Mouse (Mus musculus) heart, adult 18-20 months (tissue): ENCODE measurements around the gene Rasd1. TPM values are rescaled to one million over a fixed set of nuclear protein-coding genes. Genes with fewer than 3 reads are reported as not detected.
"Not testable (repeated sequence)": the region's sequence is repeated elsewhere in the genome, so short reads cannot be mapped to it uniquely, and the experiment has no call there.

Experiments used
- DNase-seq, 2 experiments: peaks; one replicate each; pipeline ENCODE4 v3.0.0; 2021 to 2022; ENCODE audit warnings: mixed read lengths in 1 of 2
- total RNA-seq, 2 experiments: library from RNA; stranded (reverse); gene quantifications; 2 replicates each; pipeline ENCODE4 v1.2.3; 2021

Gene Rasd1
- total RNA-seq, 2 experiments from 2014 or later: 4.5 to 10.9 TPM

DNA sequence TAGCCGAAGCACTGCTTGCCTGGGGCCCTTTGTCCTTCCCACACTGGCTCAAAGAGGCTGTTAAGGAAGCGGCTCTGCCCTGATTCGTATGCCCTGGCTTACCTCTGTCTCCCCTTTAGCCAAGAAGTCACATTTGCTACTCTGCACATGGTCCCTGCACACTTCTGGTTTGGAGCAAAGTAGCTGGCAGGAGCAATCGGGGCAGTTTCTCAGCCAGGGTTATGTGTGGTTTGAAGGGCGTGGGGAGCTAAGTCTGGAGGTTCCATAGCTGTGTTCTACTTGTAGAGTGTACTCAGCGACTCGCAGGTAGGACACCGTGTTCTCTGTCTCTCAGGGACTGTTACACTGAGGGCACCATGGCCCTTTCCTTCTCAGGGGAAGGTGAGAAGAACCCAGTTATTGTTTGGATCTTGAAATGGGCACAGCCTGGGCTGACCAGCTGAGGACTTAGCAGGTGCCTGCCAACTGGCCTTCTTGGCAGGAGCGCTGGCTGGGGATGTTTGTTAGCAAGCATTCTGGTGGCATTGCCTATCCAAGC is 3.3 kb downstream of the Rasd1 start:
- DNase-seq: peak; percentile 37 to 48

DNA sequence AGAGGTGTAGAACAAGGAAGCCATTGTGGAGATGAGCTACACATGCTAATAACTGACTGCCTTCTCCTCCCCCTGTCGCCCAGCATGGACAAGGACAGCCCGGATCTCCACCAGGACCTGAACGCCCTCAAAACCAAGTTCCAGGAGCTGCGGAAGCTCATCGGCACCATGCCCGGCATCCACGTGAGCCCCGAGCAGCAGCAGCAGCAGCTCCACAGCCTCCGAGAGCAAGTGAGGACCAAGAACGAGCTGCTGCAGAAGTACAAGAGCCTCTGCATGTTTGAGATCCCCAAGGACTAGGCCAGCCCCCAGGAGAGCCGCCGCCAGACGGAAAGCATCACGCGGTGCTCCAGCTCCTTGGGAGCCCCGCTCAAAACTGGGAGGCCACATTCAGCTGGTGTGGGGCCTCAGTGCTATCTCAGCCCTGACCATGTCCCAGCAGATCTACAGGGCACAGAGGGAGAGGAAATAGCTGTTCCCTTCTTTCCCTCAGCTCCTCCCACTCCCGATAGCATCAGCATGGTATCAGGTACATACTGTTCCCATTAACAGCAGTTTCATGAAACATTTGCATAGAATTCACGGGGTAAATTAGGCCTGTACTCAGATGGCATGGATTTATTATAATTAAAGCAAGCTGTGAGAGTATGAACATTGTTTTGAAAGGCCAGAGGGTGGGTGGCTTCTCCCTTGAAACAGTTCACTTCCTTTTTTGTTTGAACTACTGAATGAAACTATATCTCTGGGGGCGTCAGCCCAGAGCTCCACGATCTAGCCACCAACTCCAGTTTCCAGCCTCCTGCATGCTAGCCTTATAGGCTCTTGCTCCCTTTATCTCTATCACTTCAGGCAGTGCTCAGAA is 4.0 kb downstream of the Rasd1 start:
- peak; percentile 36 to 37 for DNase-seq

DNA sequence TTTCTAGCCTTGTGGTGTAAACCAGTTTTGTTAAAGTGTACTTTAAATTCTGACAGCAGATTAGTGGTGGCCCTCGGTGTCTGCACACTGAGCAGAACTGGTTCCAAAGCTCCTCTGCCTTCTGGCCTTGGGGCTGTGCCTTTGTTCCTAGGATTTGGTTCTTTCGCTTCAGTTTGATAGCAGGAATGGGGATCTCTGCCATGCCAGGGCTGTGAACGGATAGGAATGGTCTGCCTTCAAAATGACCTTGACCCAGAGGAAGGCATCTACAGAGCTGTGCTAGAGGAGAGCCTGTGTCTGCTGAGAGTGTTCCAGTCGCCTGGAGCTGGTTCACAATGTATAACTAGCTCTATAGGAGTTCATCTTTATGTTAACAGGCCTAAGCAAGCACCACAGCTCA is 5.3 kb downstream of the Rasd1 start:
- DNase-seq: no peak

DNA sequence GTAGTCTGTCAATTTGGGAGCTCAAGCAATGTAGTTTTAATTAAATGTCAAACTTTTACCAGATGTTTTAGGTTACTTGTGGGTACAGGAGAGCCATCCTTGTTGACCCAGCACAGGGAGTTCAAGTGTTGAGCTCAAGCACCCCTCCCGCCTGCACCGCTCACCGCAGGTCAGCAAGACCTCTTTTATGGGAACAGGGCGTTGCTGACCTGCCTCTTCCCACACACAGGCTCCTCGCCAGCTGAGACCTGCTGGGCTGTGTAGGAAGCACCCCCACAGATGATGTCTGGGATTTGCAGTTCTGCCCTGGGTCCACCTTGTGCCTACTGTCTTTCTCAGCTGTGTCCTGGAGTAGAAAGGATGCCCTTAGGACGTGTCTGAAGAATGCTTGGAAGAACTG is 8.0 kb downstream of the Rasd1 start:
- no peak for DNase-seq

DNA sequence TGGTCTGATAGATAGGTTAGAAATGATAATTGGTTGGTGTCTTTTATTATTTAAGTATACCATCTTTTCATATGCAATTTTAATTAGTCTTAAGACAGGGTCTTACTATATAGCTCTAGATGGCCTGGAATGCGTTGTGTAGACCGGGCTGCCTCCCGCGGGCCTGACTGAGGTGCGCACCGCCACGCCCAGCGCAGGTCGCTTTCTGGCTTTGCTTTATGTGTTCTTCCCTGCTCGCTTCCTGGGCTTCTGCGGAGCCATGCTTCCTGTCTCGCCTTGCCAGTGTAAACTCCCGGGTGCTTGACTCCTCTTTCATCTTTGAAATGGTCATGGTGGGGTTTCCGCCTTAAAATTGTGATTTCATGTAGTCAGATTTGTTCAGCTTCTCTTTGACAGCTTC is 11.9 kb downstream of the Rasd1 start:
- no peak for DNase-seq

DNA sequence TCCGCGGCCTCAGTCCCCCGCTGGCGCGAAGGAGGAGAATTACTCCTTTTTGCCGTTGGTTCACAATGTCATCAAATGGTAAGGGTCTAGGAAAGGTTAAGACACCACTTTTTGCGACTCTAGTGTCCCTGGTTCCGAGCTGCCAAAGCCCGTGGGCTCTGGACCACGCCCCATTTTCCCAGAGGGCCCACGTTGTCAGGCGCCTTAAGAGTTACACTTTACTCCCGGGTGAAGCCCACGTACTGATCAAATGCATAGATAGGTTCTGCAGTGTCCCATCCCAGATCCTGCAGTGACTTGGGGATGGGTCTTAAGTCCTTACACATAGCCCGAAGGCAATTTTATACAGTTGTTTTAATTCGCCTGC is 16.4 kb downstream of the Rasd1 start:
- DNase-seq: no peak

DNA sequence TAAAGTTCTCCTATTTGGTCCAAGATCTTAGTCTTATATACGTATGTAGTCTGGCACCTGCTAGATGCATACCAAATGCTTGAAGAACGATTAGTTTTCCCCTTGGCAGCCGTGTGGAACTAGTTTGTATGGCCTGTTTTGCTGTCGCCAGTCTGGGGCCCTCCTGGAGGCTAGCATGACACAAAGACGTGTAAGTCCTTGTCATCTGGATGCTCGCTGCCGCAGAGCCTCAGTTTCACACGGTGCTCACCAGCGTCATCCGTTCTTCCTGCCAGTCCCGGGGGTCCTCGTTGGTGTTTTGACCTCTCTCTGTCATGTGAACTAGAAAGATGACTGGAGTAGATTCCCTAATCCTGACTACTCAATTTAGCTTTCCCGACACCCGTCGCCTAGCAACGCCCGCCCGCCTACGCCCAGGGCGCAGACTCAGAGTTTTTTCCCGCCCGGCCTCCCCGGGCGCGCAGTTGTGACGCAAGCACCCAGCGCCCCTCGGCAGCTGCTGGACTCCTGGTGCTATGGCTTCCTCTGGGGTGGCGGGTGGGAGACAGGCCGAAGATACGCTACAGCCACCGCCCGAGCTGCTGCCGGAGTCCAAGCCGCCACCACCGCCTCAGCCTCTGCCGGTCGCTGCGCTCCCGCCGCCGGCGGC is 16.9 kb downstream of the Rasd1 start, which contains the start of gene Med9:
Gene Med9, plus strand, starts transcription at position 455 of the 649 bp plus-strand sequence.
- peak; percentile 96 to 97 for DNase-seq

DNA sequence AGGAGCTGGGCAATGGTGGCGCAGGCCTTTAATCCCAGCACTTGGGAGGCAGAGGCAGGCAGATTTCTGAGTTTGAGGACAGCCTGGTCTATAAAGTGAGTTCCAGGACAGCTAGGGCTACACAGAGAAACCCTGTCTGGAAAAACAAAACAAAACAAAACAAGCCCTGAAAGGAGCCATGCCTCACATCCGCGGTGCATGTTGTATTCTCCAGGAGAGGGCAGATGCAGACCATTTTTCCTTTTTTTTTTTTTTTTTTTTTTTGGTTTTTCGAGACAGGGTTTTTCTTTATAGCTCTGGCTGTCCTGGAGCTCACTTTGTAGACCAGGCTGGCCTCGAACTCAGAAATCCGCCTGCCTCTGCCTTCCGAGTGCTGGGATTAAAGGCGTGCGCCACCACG is 19.9 kb downstream of the Rasd1 start:
- not testable (repeated sequence) for DNase-seq

DNA sequence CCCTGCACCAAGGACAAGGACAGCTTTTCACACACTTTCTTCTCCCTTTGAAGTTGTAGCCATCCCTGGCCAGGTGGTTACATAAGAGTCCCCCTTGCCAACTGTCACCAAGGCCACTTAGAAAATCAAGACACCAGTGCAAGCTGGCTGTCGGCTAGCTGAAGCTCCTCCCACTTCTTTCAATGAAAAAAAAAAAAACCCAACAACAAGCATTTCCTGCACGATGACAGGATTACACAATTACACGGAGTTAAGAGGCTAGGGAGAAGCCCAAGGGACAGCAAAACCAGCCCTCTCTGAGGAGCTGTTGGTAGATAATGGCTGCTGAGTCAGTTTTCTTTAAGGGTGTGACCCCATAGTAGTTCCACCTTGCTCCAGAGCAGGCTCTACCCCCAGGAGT is 23.4 kb downstream of the Rasd1 start:
- no peak for DNase-seq

DNA sequence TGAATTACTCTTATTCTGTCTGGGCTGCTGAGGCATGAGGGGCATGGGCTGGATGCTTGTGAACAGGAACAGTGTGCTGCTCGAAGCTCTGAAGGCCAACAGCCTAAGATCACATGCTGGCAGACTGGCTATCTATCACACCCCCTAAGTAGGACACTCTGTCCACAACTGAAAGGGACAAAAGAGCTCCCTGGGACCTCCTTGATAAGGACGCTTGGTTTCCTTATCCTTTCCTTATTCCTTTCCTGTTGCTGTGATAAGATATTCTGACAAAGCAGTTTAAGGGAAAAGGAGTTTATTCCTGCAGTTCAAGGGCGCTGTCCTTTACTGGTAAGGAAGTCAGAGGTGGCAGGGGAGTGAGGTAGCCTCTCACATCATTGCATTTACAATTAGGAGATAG is 24.1 kb downstream of the Rasd1 start:
- no peak for DNase-seq

DNA sequence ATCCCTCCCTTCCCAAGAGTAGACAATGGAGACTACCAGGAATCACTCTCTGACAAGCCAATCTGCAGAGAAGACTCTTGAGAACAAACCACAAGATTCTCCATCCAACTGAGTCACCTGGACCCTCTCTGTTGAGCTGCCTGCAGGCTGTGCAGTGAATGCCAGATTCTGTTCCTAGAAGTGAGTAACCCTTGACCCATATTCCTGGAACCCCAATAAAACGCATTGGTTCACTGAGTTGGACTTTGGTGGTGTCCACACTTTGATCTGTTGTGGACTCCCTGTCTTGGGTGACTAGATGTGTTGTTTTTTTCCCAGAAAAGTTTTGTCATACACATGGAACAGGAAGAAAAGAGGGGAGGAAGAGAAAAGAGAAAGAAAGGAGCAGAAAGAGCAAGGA is 24.9 kb downstream of the Rasd1 start:
- DNase-seq: no peak

DNA sequence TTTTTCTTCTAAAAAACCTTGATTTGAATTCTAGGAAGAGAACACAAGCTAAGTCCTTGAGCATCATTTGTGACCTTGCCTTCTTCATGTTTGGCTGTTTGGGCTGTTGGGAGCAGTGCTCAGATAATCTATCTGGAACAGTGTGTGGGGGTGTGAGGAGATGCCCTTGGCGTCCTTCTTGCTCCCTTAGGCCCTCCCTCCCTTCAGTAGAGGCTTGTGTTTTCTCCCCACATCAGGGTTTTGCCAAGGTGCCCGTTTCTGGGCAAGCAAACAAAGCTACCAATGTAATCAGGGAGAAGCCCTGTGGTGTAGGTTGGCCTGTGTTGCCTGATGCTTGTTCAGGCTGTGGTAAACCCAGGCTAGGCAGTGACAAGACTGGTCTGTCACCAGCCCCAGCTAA is 27.1 kb downstream of the Rasd1 start:
- no peak for DNase-seq

DNA sequence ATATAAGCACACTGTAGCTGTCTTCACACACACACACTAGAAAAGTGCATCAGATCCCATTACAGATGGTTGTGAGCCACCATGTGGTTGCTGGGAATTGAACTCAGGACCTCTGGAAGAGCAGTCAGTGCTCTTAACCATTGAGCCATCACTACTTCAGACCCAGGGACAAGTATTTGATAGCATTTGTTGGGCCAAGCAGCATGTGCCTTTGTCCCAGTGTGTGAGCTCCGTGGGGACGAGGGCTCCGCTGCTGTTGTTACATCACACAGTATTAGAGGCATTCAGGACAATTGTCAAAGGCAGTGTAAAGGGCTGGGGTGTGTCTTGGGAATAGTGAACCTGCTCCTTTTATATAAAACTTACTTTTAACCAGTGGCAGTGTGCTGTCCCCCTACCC is 27.7 kb downstream of the Rasd1 start:
- DNase-seq: no peak

DNA sequence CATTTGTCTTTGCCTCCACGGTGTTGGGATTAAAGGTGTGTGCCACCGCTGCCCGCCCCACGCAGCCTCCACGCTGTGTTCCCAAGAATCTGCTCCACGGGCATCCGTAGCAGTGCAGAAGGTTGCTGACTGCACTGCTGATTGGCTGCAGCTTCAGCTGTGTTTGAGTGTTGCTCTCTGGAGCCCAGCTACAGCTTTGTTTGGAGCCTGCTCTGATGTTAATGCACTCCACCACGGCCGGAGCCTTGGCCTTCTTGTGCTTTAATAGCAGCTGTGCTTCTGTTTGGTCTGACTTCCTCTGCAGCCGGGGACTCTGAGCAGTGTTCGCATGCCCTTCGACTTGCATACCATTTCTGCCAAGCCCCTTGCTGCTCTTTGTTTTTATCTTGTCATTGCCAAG is 30.8 kb downstream of the Rasd1 start:
- DNase-seq: no peak

DNA sequence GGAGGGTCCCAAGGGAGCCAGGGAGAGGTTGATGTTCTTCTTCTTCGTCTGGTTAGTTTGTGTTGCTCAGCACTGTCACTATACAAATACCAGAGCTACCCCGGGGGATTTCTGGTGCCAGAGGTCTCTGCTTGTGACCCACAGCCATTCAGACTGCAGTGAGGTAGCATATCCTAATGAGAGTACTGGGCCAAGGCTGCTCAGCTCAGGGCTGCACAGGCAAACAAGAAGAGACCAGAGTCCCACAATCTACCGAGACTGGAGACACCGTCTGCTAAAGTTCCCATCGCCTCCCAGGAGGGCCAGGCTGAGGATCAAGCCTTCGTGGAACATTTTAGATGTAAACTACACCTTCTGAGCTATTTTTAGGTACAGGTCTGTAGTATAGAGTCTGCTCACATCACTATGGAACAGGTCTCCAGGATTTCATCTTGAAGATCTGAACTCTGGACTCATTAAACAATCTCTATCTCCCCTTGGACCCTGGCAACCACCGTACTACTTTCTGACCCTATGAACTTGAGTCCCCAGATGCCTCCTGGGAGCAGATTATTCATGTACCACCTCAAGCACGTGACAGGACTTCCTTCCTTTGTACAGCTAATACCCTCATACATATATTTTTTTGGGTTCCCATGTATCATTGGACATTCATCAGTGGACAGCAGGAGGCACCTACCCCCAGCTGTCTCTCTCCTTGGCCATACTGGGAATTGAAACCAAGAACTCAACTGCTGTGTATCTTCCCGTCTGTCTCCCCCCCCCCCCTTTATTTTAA is 32.0 kb downstream of the Rasd1 start:
- no peak for DNase-seq

DNA sequence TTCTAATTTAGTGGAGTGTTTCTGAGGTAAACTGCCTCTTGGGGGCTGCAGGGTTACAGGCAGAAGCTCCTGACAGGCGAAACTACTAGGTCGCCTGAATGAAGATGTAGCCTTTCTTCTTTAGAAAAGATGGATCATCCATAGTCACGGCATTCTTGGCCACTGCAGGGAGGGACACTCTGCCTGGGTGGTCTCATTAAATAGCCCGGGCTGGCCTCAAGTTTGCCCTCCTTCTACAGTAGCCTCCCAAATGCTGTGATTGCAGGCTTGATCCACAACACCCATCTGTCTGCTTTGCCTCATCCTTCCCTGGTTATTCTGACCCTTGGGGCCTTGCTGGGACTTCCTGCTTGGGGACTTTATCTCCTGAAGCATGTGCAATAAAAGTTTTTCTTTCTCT is 34.7 kb downstream of the Rasd1 start:
- no peak for DNase-seq

DNA sequence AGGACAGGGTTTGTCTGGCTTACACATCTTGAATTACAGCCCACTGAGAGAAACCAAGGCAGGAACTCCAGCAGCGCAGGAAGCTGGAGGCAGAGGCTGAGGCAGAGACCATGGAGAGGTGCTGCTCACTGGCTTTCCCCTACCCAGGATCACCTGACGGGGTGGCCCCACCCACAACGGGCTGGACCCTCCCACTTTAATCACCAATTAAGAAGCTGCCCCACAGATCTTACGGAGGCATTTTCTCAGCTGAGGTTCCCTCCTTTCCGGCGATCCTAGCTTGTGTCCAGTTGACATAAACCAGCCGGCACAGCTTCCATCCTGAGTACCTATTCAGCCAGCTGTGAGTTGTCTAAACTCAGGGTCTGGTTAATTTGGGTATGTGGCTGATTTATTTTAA is 43.5 kb downstream of the Rasd1 start:
- peak in 1 of 2 experiments; percentile 19 for DNase-seq

DNA sequence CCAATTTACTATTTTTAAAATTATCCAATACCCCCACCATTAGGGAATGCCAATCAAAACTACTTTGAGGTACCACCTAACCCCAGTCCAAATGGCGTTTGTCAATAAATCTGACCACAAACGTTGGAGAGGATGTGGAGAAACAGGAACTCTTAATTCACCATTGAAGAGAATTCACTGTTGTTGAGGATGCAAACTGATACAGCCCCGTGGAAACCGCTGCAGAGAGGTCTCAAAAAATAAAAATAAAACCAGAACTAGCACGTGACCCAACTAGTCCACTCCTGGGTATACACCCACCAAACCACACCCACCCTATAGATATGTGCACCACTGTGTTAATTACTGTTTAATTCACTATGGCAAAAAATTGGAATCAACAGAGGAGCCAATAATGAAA is 44.4 kb downstream of the Rasd1 start:
- DNase-seq: no peak

DNA sequence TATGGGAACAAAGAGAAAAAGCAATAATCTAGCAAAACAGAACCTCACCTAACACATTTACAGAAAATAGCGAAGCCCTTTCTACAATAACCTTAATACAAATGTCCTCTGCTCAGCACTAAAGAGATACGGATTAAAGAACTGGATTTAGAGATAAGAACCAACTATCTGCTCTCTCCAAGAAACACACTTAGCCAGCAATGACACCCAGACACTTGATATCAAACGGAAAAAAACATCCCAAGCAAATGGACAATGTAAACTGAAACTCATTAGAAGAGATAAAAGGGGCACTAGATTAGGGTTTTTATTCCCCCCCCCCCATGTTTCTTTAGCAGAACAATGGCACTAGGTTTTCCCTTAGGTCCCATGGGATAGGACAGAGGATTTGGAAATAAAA is 45.3 kb downstream of the Rasd1 start:
- no peak for DNase-seq

DNA sequence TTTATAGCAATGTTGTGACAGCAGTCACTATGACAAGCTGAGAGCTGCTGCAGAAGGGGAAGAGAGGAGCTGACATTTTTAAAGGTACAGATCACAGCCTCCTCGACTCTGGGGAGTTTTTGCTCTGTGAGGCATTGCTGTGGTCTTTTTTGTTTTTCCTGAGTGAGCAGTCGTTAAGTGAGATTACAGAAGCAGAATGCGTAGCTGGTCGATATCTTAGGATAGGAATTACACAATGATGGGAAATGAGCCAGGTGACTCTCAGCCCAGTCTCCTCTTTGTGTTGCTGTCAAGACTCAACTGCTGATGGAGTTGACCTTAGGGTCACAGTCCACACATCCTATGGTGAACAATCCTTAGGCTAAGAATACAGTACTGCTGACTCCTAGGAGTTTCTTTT is 46.7 kb downstream of the Rasd1 start:
- peak; percentile 43 to 77 for DNase-seq

DNA sequence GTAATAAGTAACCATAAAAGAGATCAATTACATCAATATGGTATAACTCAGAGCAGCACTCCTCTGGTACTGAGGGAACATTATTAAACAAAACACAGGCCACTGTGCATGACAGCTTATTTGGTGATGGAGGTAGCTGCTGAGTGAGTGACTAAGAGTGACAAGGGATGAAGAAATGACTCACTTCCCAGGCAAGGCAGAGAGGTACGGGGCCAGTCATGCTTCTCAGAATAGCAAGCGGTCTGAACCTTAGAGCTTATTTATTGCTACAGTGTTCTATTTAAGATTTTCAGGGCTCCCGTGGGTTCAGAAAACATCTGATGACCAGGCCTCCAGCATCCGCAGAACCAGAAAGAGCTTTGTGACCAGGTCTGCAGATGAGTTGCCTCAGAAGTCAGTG is 51.0 kb downstream of the Rasd1 start:
- no peak for DNase-seq
